Mouse (Mus musculus) hindbrain, embryonic 12.5 days (tissue): Measurements from ENCODE around the gene Pla2g4b. TPM values are rescaled to one million over a fixed set of nuclear protein-coding genes. Genes with fewer than 3 reads are reported as not detected.

Source experiments
- ATAC-seq: fragments of 200-750 bp; cut with Nextera tagmentation; 2 replicates; pipeline ENCODE4 v1.8.0; 2017; ENCODE audit warnings: moderate TSS enrichment; ENCODE audit not compliant: low FRiP score
- H3K27ac ChIP-seq: fragments of 300-500 bp; sonication (generic); 2 replicates; pipeline ENCODE4 v1.5.1; 2016; ENCODE audit warnings: mild to moderate bottlenecking
- H3K27me3 ChIP-seq: fragments of 300-500 bp; sonication (generic); 2 replicates; pipeline ENCODE4 v1.6.1; 2016; ENCODE audit warnings: mild to moderate bottlenecking
- H3K36me3 ChIP-seq: fragments of 300-500 bp; sonication (generic); 2 replicates; pipeline ENCODE4 v1.6.1; 2016; ENCODE audit warnings: mild to moderate bottlenecking
- H3K4me1 ChIP-seq: fragments of 300-500 bp; sonication (generic); 2 replicates; pipeline ENCODE4 v1.6.1; 2016
- H3K4me2 ChIP-seq: fragments of 300-500 bp; sonication (generic); replicated peaks from 2 replicates; pipeline ENCODE4 v1.6.1; 2016; ENCODE audit warnings: mild to moderate bottlenecking
- H3K4me3 ChIP-seq: fragments of 300-500 bp; sonication (generic); 2 replicates; pipeline ENCODE4 v1.5.1; 2016; ENCODE audit warnings: mild to moderate bottlenecking
- H3K9ac ChIP-seq: fragments of 300-500 bp; sonication (generic); 2 replicates; pipeline ENCODE4 v1.6.1; 2016; ENCODE audit warnings: mild to moderate bottlenecking, moderate library complexity
- H3K9me3 ChIP-seq: fragments of 300-500 bp; sonication (generic); replicated peaks from 2 replicates; pipeline ENCODE4 v1.6.1; 2016; ENCODE audit warnings: mild to moderate bottlenecking
- WGBS: fragments of 180-500 bp; shearing (Covaris S2); methylation state at CpG from one replicate; pipeline ENCODE4 v1.1.7; 2016; 5-methylcytosine and 5-hydroxymethylcytosine counted together
- microRNA-seq: library from miRNA; unstranded; fragments of <30 nt; microRNA quantifications from one replicate; pipeline ENCODE4, GENCODE M21; 2017
- polyA plus RNA-seq: library from polyadenylated mRNA; unstranded; fragments of >200 nt; fragmentation: Nextera tagmentation; extraction: Ambion mirVana; gene quantifications from 2 replicates; pipeline ENCODE4 v1.2.1, GENCODE M21; 2016

Gene Pla2g4b
- polyA plus RNA-seq, 1 experiment from 2014 or later = 6.3 TPM

DNA sequence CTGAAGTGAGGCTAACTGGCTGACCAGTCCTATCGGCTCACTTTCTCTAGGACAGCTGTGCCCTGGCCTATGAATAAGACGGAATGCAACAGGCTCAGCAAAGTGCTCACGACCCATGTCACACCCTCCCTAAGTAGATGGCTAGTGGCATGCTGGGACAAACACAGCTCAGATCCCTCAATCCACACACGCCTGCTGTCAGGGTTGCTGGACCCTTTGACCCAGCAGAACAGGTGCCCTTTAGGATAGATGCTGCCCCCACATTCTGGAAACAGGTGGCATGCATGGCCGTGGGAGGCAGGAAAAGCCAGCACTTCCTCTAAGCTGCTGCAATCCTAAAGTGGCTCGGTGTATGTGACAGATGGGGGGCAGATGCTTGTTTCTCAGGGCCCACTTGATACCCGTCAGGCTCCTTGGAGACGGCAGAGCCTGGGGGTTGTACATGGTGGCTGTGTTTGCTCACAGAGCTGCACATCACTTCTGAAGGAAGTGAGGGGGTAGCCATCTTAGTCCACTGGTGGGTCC lies 36.3 kb downstream of the Pla2g4b start:
- WGBS = 65% methylated on average over 8 of the region's 8 CpGs
- Histone ChIP-seq H3K9me3 (no peaks in the 10 kb centered on the region), H3K9ac (no peak overlapping the region), H3K36me3 (no peaks in the 10 kb centered on the region), H3K4me1 (peaks cover 12% of the 10 kb centered on the region), H3K4me3 (no peak overlapping the region), H3K4me2 (no peak overlapping the region), H3K27ac (no peak overlapping the region), H3K27me3 (peaks cover 5% of the 10 kb centered on the region)
- ATAC-seq = no peak

DNA sequence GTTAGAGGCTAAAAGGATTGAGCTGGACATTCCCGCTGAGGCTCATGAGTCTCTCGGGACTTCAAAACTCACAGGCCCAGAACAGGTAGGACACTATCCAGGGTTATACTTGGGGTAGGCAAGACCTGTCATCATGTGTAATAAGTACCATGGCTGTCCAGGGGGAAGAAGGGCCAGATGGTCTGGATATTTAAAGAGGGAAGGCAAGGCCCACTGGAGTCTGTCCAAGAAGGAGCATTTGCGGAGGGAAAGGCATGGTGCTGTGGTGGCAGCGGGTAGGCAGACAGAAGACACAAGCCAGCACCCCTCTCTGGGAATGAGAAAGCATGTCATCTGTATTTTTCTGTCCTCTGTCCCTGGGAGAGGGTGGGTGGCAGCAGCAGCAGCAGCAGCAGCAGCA lies 40.9 kb downstream of the Pla2g4b start:
- peaks cover 35% of the 10 kb centered on the region for H3K27me3 ChIP-seq
- no peak overlapping the region for H3K4me2 ChIP-seq
- 92% methylated on average over 4 of the region's 4 CpGs for WGBS
- no peaks in the 10 kb centered on the region for H3K36me3 ChIP-seq
- H3K9me3 ChIP-seq = no peaks in the 10 kb centered on the region
- H3K27ac ChIP-seq = no peak overlapping the region
- peaks cover 10% of the 10 kb centered on the region for H3K4me1 ChIP-seq
- no peak overlapping the region for H3K9ac ChIP-seq
- no peak overlapping the region for H3K4me3 ChIP-seq
- ATAC-seq = no peak

DNA sequence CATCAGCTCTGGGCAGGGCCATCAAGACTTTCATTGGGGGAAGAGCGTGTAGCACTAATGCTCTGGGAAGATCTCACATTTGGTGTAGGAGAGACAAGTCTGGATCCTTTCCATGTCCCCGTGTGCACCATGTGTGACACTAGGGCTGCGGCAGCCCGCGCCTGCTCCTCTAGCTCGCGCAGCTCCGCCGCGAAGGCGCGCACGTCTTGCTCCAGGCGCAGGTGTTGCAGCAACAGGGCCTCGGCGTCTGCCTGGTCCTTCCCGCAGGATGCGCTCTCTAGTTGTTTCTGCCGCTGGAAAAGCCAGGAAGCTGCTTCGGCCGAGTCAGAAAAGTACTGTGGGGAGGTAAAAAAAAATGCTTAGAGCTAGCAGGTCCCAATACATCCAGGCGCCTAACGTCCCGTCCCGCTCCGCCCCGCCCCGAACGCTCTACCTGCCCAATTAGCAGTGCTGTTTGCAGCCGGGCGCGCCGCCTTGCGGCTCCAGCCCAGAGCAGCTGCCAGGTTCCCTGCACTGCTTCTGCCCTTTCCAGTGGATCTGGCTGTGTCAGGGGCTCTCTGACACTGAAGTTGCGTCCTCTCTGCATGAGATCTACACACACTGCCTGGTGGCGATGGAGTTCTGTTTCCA lies 43.0 kb downstream of the Pla2g4b start:
- Histone ChIP-seq H3K36me3 (no peaks in the 10 kb centered on the region), H3K9ac (peak overlapping the region; percentile 41), H3K27ac (no peak overlapping the region), H3K9me3 (no peaks in the 10 kb centered on the region), H3K4me2 (peak overlapping the region; percentile 58), H3K27me3 (peaks cover 37% of the 10 kb centered on the region), H3K4me3 (peak overlapping the region; percentile 35), H3K4me1 (peaks cover 10% of the 10 kb centered on the region)
- 2% methylated on average over 36 of the region's 36 CpGs for WGBS
- ATAC-seq = peak; percentile 56

DNA sequence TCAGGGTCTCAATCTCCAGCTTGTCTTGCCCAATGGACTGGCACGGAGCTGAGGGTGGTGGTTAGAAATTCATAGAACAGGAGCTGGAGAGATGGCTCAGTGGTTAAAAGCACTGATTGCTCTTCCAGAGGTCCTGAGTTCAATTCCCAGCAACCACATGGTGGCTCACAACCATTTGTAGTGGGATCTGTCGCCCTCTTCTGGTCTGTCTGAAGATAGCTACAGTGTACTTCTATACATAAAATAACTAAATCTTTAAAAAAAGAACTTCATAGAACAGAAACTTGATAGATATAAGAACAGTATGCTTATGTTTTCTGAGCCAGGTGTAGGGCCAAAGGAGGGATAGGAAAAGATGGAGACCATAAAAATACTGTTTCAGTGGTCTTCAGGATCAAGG lies 49.2 kb downstream of the Pla2g4b start:
- Histone ChIP-seq H3K4me1 (no peaks in the 10 kb centered on the region), H3K27me3 (peaks cover 4% of the 10 kb centered on the region), H3K27ac (no peak overlapping the region), H3K4me3 (no peak overlapping the region), H3K4me2 (no peak overlapping the region), H3K9ac (no peak overlapping the region), H3K9me3 (no peaks in the 10 kb centered on the region), H3K36me3 (no peaks in the 10 kb centered on the region)
- 71% methylated on average over 2 of the region's 2 CpGs for WGBS
- no peak for ATAC-seq

DNA sequence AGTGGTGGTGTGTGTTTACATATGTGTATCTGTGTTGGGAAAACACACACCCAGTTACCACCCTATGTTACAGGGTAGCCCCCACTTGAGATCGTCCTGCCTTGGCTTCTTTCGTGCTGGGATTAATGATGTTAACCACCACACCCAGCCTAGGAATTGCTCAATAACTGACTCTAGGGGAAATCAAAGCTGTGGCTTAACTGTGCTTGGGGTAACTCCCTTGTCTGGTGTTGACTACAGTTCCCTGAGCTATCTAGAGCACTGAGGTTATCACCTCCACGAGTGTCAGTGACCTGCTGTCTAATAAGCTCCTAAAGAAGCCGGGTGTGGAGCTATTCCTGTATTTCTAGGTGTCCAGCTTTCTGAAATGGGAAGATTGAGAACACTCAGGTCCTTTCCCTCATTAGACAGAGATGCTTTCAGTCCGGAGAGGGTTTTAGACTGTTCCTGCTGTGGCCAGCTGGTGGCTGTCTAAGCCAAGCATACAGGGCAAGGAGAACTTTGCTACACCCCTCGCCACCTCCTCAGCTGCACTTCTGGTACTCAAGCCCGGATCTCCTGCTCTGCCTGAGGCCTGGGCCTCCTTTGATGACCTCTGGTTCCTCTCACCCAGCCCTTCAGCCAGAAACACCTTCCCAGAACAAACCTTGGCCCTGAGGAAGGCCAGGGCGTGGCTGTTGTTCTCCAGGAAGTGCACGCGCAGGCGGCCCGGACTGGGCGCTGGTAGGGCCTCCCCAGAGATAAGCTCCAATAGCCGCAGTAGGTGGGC lies 51.6 kb downstream of the Pla2g4b start:
- Histone ChIP-seq H3K9me3 (no peaks in the 10 kb centered on the region), H3K36me3 (no peaks in the 10 kb centered on the region), H3K27ac (no peak overlapping the region), H3K4me2 (no peak overlapping the region), H3K9ac (no peak overlapping the region), H3K27me3 (0 out of 2 replicates have a peak, but pooled peaks cover under 1% of the 10 kb centered on the region), H3K4me1 (no peaks in the 10 kb centered on the region), H3K4me3 (no peak overlapping the region)
- WGBS = 81% methylated on average over 14 of the region's 14 CpGs
- ATAC-seq = no peak

DNA sequence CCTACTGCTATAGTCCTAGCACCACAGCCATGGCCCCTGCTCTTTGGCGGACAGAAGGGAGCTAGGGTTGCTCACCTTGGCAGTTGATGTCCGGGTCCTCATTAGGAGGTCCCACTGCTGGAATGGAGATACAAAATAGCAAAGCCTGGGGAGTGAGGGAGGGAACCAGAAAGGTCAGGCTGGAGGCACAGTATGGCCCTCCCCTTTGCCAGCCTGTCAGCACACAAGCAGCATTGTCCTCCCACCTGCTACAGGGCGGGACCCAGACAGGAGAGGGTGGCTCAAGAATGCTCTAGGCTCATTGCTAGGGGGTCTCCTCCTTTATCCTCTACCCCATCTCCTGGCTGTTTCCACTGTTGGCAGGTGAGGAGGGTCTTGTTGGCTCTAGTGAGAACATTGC lies 52.8 kb downstream of the Pla2g4b start:
- H3K4me3 ChIP-seq = no peak overlapping the region
- no peaks in the 10 kb centered on the region for H3K36me3 ChIP-seq
- H3K9me3 ChIP-seq = no peaks in the 10 kb centered on the region
- H3K9ac ChIP-seq = no peak overlapping the region
- no peaks in the 10 kb centered on the region for H3K4me1 ChIP-seq
- no peaks in the 10 kb centered on the region for H3K27me3 ChIP-seq
- no peak overlapping the region for H3K27ac ChIP-seq
- ATAC-seq = no peak
- H3K4me2 ChIP-seq = no peak overlapping the region
- 91% methylated on average over 3 of the region's 3 CpGs for WGBS

DNA sequence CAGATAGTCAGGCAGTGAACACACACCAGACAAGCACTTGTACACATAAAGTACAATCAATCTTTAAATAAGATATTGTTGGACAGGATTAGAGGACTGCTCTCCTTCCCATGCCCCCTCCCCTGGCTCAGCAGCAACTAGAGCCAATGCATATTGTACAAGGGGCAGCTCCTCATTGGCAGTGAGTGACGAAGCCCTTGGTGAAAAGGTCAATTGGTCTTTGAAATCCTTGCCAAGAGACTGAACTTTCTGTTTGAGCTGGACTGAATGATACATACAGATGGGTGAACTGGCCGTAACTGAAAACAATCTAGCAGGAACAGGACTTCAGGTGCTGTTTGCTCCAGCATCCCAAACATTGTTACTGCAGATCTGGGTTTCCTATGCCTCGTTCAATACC lies 54.2 kb downstream of the Pla2g4b start:
- no peak overlapping the region for H3K4me3 ChIP-seq
- H3K4me2 ChIP-seq = no peak overlapping the region
- WGBS = 85% methylated on average over 3 of the region's 3 CpGs
- no peak for ATAC-seq
- no peaks in the 10 kb centered on the region for H3K9me3 ChIP-seq
- H3K4me1 ChIP-seq = no peaks in the 10 kb centered on the region
- H3K27me3 ChIP-seq = no peaks in the 10 kb centered on the region
- H3K9ac ChIP-seq = no peak overlapping the region
- no peak overlapping the region for H3K27ac ChIP-seq
- H3K36me3 ChIP-seq = no peaks in the 10 kb centered on the region

DNA sequence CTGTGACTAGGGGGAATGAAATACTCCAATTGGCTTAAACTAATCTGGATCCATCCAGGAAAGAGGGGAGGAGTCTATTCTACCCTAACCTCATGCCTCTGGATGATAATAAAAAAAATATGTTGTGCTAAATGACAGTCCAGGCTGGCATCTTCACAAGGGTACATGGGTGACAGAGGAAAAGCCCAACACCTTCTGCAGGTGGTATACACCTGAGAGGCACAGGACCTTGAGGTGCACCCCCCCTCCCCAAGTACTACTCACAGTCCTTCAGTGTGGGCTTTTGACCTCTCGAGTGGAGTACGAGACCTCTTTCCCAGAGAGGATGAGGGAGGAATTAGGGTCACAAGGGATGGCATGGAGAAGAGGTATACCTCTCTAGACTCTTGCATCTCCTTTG lies 54.7 kb downstream of the Pla2g4b start:
- no peak for ATAC-seq
- H3K4me2 ChIP-seq = no peak overlapping the region
- no peaks in the 10 kb centered on the region for H3K27me3 ChIP-seq
- no peaks in the 10 kb centered on the region for H3K9me3 ChIP-seq
- H3K27ac ChIP-seq = no peak overlapping the region
- WGBS = 91% methylated on average over 2 of the region's 2 CpGs
- no peak overlapping the region for H3K9ac ChIP-seq
- no peak overlapping the region for H3K4me3 ChIP-seq
- H3K4me1 ChIP-seq = no peaks in the 10 kb centered on the region
- H3K36me3 ChIP-seq = no peaks in the 10 kb centered on the region

DNA sequence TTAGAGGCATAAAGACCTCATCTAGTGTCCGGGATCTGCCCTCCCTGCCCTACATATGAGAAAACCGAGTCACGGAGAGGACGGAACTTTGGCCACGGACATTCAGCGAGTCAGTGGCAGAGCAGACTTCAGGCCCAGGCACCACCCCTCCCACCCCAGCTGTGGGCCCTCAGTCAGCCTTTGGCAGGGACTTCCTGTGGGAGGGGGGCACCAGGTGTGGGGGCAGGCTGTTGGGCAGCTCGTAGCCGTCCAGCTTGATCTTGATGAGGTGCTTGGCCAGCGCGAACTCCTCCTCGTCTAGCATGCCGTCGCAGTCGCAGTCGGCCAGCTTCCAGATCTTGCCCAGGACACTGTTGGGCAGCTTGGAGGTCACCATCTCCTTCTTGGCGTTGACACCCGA lies 57.8 kb downstream of the Pla2g4b start:
- no peaks in the 10 kb centered on the region for H3K36me3 ChIP-seq
- H3K27me3 ChIP-seq = no peaks in the 10 kb centered on the region
- H3K4me3 ChIP-seq = no peak overlapping the region
- no peak overlapping the region for H3K9ac ChIP-seq
- H3K27ac ChIP-seq = no peak overlapping the region
- no peak for ATAC-seq
- WGBS = 95% methylated on average over 17 of the region's 17 CpGs
- H3K9me3 ChIP-seq = no peaks in the 10 kb centered on the region
- no peak overlapping the region for H3K4me2 ChIP-seq
- no peaks in the 10 kb centered on the region for H3K4me1 ChIP-seq

Small RNA genes within 50 kb of the gene (microRNA-seq; reads per million reads assigned to microRNA genes)
- not detected for gene Mir7665

Other genes starting within 250 kb of the Pla2g4b start
- gene Rpap1, start 245.9 kb upstream of the Pla2g4b start, polyA plus RNA-seq = 29.3 and 31.0 TPM in 2 replicates
- gene Tyro3, start 235.7 kb upstream of the Pla2g4b start, polyA plus RNA-seq = 27.1 and 27.8 TPM in 2 replicates
- 40.1 and 42.4 TPM in 2 replicates for gene Mga, start 136.2 kb upstream of the Pla2g4b start, polyA plus RNA-seq
- 5.6 and 6.0 TPM in 2 replicates for gene Mapkbp1, start 60.7 kb upstream of the Pla2g4b start, polyA plus RNA-seq
- 22.2 and 22.4 TPM in 2 replicates for gene Jmjd7, start 5.9 kb upstream of the Pla2g4b start, polyA plus RNA-seq
- 5.5 and 6.1 TPM in 2 replicates for gene Gm28042, start 5.9 kb upstream of the Pla2g4b start, polyA plus RNA-seq
- 17.2 and 21.8 TPM in 2 replicates for gene Ehd4, start 121.2 kb downstream of the Pla2g4b start, polyA plus RNA-seq
- gene Pla2g4e, start 211.9 kb downstream of the Pla2g4b start, polyA plus RNA-seq = 0.14 and 0.35 TPM in 2 replicates